Comparison of ENCODE assay signal across 16 mouse cellular contexts in genomic region chr9:7780250-7781150, GRCm38 (mm10). TPM values are rescaled to one million over a fixed set of nuclear protein-coding genes. Genes with fewer than 3 reads are reported as not detected.
DNase-seq lines count a peak whose midpoint lies in the region; ATAC-seq and TF ChIP-seq lines count a peak whose summit lies in the region.
"Had no signal": no experiment of that assay in that cellular context is flagged by ENCODE, and none has a peak within 500 bp of the region (broad histone marks: within the 10 kb centered on the region; RNA-seq: fewer than 3 reads in every experiment).

No protein-coding gene starts in this region.

- no peaks in the 10 kb centered on the region for H3K27me3 ChIP-seq in lung, postnatal 0 days (replicated peaks; ENCODE audit: insufficient read depth, low read length)
- H3K27me3 ChIP-seq in myocyte (ENCODE audit: control insufficient read depth, insufficient read depth, insufficient read length) = no peaks in the 10 kb centered on the region
- H3K27me3 ChIP-seq in midbrain, embryonic 11.5 days (ENCODE audit: control insufficient read depth, insufficient read depth, low read length) = no peaks in the 10 kb centered on the region
- no peaks in the 10 kb centered on the region for H3K27me3 ChIP-seq in forebrain, postnatal 0 days (ENCODE audit: insufficient read depth, low read length)
- H3K27me3 ChIP-seq: CH12.LX; neural tube, embryonic 12.5 days had no signal

- no peak for TF ChIP-seq CTCF in lung, postnatal 0 days (IDR thresholded peaks at IDR 0.05)
- TF ChIP-seq CTCF in forebrain, postnatal 0 days (IDR thresholded peaks at IDR 0.05; ENCODE audit: low read depth) = no peak

- H3K4me2 ChIP-seq in lung, postnatal 0 days (replicated peaks; ENCODE audit: low read depth, low read length) = no peak overlapping the region
- H3K4me2 ChIP-seq in myocyte (ENCODE audit: low read depth) = peak overlapping the region; percentile 37
- no peak overlapping the region for H3K4me2 ChIP-seq in midbrain, embryonic 11.5 days
- no peak overlapping the region for H3K4me2 ChIP-seq in forebrain, postnatal 0 days (ENCODE audit: low read depth)
- H3K4me2 ChIP-seq: neural tube, embryonic 12.5 days had no signal

- DNase-seq in lung, postnatal 0 days (ENCODE audit: low spot score) = no peak
- no peak for DNase-seq in lung, postnatal 36 days
- DNase-seq in induced T-regulatory cell, adult 2 months (ENCODE audit: low read depth) = peak; percentile 45
- DNase-seq in thymus, postnatal 25 days = peak; percentile 64
- no peak for DNase-seq in midbrain, embryonic 11.5 days (ENCODE audit: low spot score, missing footprints)
- no peak for DNase-seq in forebrain, postnatal 0 days
- DNase-seq: cerebellum, adult 9-11 months; gastrocnemius, postnatal 14 days; heart, postnatal 4 days; kidney, postnatal 10 days; lung, postnatal 14 days; right cerebral cortex, postnatal 4 days had no signal

- WGBS in lung, postnatal 0 days = 86% methylated on average over 8 of the region's 8 CpGs
- 90% methylated on average over 8 of the region's 8 CpGs for WGBS in midbrain, embryonic 11.5 days
- 95% methylated on average over 8 of the region's 8 CpGs for whole genome bisulfite sequencing in forebrain, postnatal 0 days

- ATAC-seq in lung, postnatal 0 days = peak; percentile 33; the same call in 1 of the 2 replicates
- no peak for ATAC-seq in cerebellum, adult (ENCODE audit: insufficient number of reproducible peaks, low FRiP score, low TSS enrichment)
- ATAC-seq in midbrain, embryonic 11.5 days (ENCODE audit: low FRiP score) = no peak
- no peak for ATAC-seq in forebrain, postnatal 0 days

- H3K4me3 ChIP-seq in lung, postnatal 0 days (ENCODE audit: low read depth, low read length) = no peak overlapping the region
- no peak overlapping the region for H3K4me3 ChIP-seq in myocyte
- H3K4me3 ChIP-seq in midbrain, embryonic 11.5 days (ENCODE audit: low read depth, low read length) = no peak overlapping the region
- H3K4me3 ChIP-seq in forebrain, postnatal 0 days (ENCODE audit: low read depth, low read length) = no peak overlapping the region
- H3K4me3 ChIP-seq: neural tube, embryonic 12.5 days had no signal

- no peak for TF ChIP-seq POLR2A in myocyte (IDR thresholded peaks at IDR 0.05; ENCODE audit: insufficient read length, low read depth)

- H3K4me1 ChIP-seq in lung, postnatal 0 days (ENCODE audit: insufficient read depth, low read depth, low read length) = no peaks in the 10 kb centered on the region
- peaks cover 6% of the 10 kb centered on the region; the same call in 1 of the 2 replicates for H3K4me1 ChIP-seq in midbrain, embryonic 11.5 days (ENCODE audit: control insufficient read depth, insufficient read depth, low read length)
- H3K4me1 ChIP-seq in forebrain, postnatal 0 days (ENCODE audit: insufficient read depth) = no peaks in the 10 kb centered on the region
- H3K4me1 ChIP-seq: neural tube, embryonic 12.5 days had no signal

- H3K27ac ChIP-seq in lung, postnatal 0 days (ENCODE audit: low read length) = no peak overlapping the region
- no peak overlapping the region for H3K27ac ChIP-seq in midbrain, embryonic 11.5 days (ENCODE audit: low read depth, low read length)
- H3K27ac ChIP-seq in forebrain, postnatal 0 days (ENCODE audit: low read depth, low read length) = no peak overlapping the region
- H3K27ac ChIP-seq: neural tube, embryonic 12.5 days had no signal

- no peak for TF ChIP-seq EP300 in lung, postnatal 0 days (IDR thresholded peaks at IDR 0.05)

- no peak overlapping the region for H3K9ac ChIP-seq in lung, postnatal 0 days (replicated peaks; ENCODE audit: low read depth)
- H3K9ac ChIP-seq in midbrain, embryonic 11.5 days (ENCODE audit: low read length) = no peak overlapping the region
- no peak overlapping the region for H3K9ac ChIP-seq in forebrain, postnatal 0 days
- H3K9ac ChIP-seq: neural tube, embryonic 12.5 days had no signal

- H3K79me2 ChIP-seq in myocyte (ENCODE audit: control insufficient read depth, insufficient read depth) = peaks cover 13% of the 10 kb centered on the region

- no peak overlapping the region for H3ac ChIP-seq in myocyte (ENCODE audit: control insufficient read depth, insufficient read length)

- no peaks in the 10 kb centered on the region for H3K9me3 ChIP-seq in lung, postnatal 0 days (ENCODE audit: low read length)
- no peaks in the 10 kb centered on the region for H3K9me3 ChIP-seq in midbrain, embryonic 11.5 days (ENCODE audit: control insufficient read depth, low read length)
- no peaks in the 10 kb centered on the region for H3K9me3 ChIP-seq in forebrain, postnatal 0 days (ENCODE audit: low read length)
- H3K9me3 ChIP-seq: neural tube, embryonic 12.5 days had no signal

- H3K36me3 ChIP-seq in lung, postnatal 0 days (ENCODE audit: insufficient read depth, low read length) = 0 out of 2 replicates have a peak, but pooled peaks cover 5% of the 10 kb centered on the region
- peaks cover 31% of the 10 kb centered on the region for H3K36me3 ChIP-seq in myocyte (ENCODE audit: control insufficient read depth, insufficient read depth)
- no peaks in the 10 kb centered on the region for H3K36me3 ChIP-seq in midbrain, embryonic 11.5 days (ENCODE audit: control insufficient read depth, insufficient read depth, low read length)
- H3K36me3 ChIP-seq in forebrain, postnatal 0 days (ENCODE audit: insufficient read depth) = peaks cover 5% of the 10 kb centered on the region

TF ChIP-seq in myocyte, 11 proteins besides CTCF, POLR2A, EP300 and RAD21:
- TF ChIP-seq MAX (IDR thresholded peaks at IDR 0.05; ENCODE audit: low read depth) (no peak), MYOD1 (IDR thresholded peaks at IDR 0.05; ENCODE audit: control insufficient read depth in 1 of 3, insufficient read length in 2 of 3, low read depth in 2 of 3) (no peak), USF1 (IDR thresholded peaks at IDR 0.05; ENCODE audit: low read depth) (no peak), E2F4 (IDR thresholded peaks at IDR 0.05; ENCODE audit: insufficient read depth) (no peak), CEBPB (IDR thresholded peaks at IDR 0.05; ENCODE audit: insufficient read depth, poor library complexity, severe bottlenecking) (no peak), TCF3 (IDR thresholded peaks at IDR 0.05; ENCODE audit: insufficient read length, low read depth) (no peak), MYOG (IDR thresholded peaks at IDR 0.05; ENCODE audit: control insufficient read depth in 1 of 3, insufficient read depth in 1 of 3, insufficient read length in 2 of 3, low read depth in 2 of 3) (no peak), REST (IDR thresholded peaks at IDR 0.05; ENCODE audit: insufficient read depth, insufficient read length) (no peak), SRF (IDR thresholded peaks at IDR 0.05; ENCODE audit: control insufficient read depth, insufficient read length, low read depth) (no peak), TCF12 (IDR thresholded peaks at IDR 0.05; ENCODE audit: insufficient read depth, poor library complexity, severe bottlenecking) (no peak), POLR2AphosphoS2 (IDR thresholded peaks at IDR 0.05; ENCODE audit: insufficient read length, low read depth) (no peak)

RNA-seq across cellular contexts. Expression of gene Tmem123, which starts 16.7 kb away (rescaled TPM):
- 99.5 and 112 TPM in 2 replicates for polyA plus RNA-seq in lung, postnatal 0 days (2015; fragmentation: Nextera tagmentation; extraction: Ambion mirVana)
- polyA plus RNA-seq in myocyte (2012; fragmentation: generic; extraction: Trizol) = 60.9 TPM
- polyA plus RNA-seq in midbrain, embryonic 11.5 days (2014; fragmentation: Nextera tagmentation; extraction: Ambion mirVana) = 140 and 153 TPM in 2 replicates
- 13.7 and 19.8 TPM in 2 replicates for total RNA-seq in forebrain, postnatal 0 days (2014; rRNA removed)
- polyA plus RNA-seq in forebrain, postnatal 0 days (2015; fragmentation: Nextera tagmentation; extraction: Ambion mirVana) = 13.9 TPM in 2 replicates

RNA-seq across cellular contexts. Expression of gene Birc2, which starts 56.4 kb away (rescaled TPM):
- polyA plus RNA-seq in lung, postnatal 0 days (2015; fragmentation: Nextera tagmentation; extraction: Ambion mirVana) = 23.6 and 28.6 TPM in 2 replicates
- polyA plus RNA-seq in myocyte (2012; fragmentation: generic; extraction: Trizol) = 6.3 TPM
- 42.4 and 47.0 TPM in 2 replicates for polyA plus RNA-seq in midbrain, embryonic 11.5 days (2014; fragmentation: Nextera tagmentation; extraction: Ambion mirVana)
- 53.0 and 54.2 TPM in 2 replicates for total RNA-seq in forebrain, postnatal 0 days (2014; rRNA removed)
- 23.8 and 28.8 TPM in 2 replicates for polyA plus RNA-seq in forebrain, postnatal 0 days (2015; fragmentation: Nextera tagmentation; extraction: Ambion mirVana)

Comparison
In these comparisons a context has a peak if more than half of its experiments do, and no peak if none do; other contexts are left out.
1. DNase-seq: peak in induced T-regulatory cell, adult 2 months (single experiment) and thymus, postnatal 25 days (single experiment); none in lung, postnatal 0 days (single experiment), lung, postnatal 36 days (single experiment), midbrain, embryonic 11.5 days (single experiment) and forebrain, postnatal 0 days (single experiment).